Mouse (Mus musculus) midbrain, embryonic 16.5 days (tissue): Measurements from ENCODE around the gene Prl3d3. TPM values are rescaled to one million over a fixed set of nuclear protein-coding genes. Genes with fewer than 3 reads are reported as not detected.
"Not testable (repeated sequence)": the region's sequence is repeated elsewhere in the genome, so short reads cannot be mapped to it uniquely, and the experiment has no call there.

ENCODE experiments used
- ATAC-seq: fragments of 200-750 bp; cut with Nextera tagmentation; 2 replicates; pipeline ENCODE4 v1.8.0; 2017; ENCODE audit warnings: moderate TSS enrichment
- H3K27ac ChIP-seq: fragments of 300-500 bp; sonication (generic); 2 replicates; pipeline ENCODE4 v1.5.1; 2014; ENCODE audit warnings: mild to moderate bottlenecking, low read length, mixed read lengths
- H3K27me3 ChIP-seq: fragments of 300-500 bp; sonication (generic); 2 replicates; pipeline ENCODE4 v1.6.1; 2014; ENCODE audit warnings: low read depth, low read length, mixed read lengths; ENCODE audit not compliant: control insufficient read depth, insufficient read depth
- H3K36me3 ChIP-seq: fragments of 300-500 bp; sonication (generic); 2 replicates; pipeline ENCODE4 v1.6.1; 2014; ENCODE audit warnings: mild to moderate bottlenecking, low read length, moderate library complexity, mixed read lengths; ENCODE audit not compliant: control insufficient read depth, insufficient read depth
- H3K4me1 ChIP-seq: fragments of 300-500 bp; sonication (generic); 2 replicates; pipeline ENCODE4 v1.6.1; 2014; ENCODE audit warnings: mild to moderate bottlenecking, low read length, mixed read lengths; ENCODE audit not compliant: control insufficient read depth, insufficient read depth
- H3K4me2 ChIP-seq: fragments of 300-500 bp; sonication (generic); 2 replicates; pipeline ENCODE4 v1.6.1; 2014; ENCODE audit warnings: mild to moderate bottlenecking, low read length, mixed read lengths
- H3K4me3 ChIP-seq: fragments of 300-500 bp; sonication (generic); 2 replicates; pipeline ENCODE4 v1.5.1; 2014; ENCODE audit warnings: low read depth, mild to moderate bottlenecking, low read length, moderate library complexity, mixed read lengths
- H3K9ac ChIP-seq: fragments of 300-500 bp; sonication (generic); 2 replicates; pipeline ENCODE4 v1.6.1; 2014; ENCODE audit warnings: low read depth, low read length, mixed read lengths
- H3K9me3 ChIP-seq: fragments of 300-500 bp; sonication (generic); replicated peaks from 2 replicates; pipeline ENCODE4 v1.6.1; 2014; ENCODE audit warnings: mild to moderate bottlenecking, low read length, mixed read lengths; ENCODE audit not compliant: control insufficient read depth, poor library complexity, severe bottlenecking
- WGBS: fragments of 180-500 bp; shearing (Covaris S2); extraction: QIAGEN DNeasy Blood & Tissue Kit; methylation state at CpG from one replicate; pipeline ENCODE4 v1.1.7; 2014; 5-methylcytosine and 5-hydroxymethylcytosine counted together
- polyA plus RNA-seq: library from polyadenylated mRNA; unstranded; fragments of >200 nt; fragmentation: Nextera tagmentation; extraction: Ambion mirVana; gene quantifications from 2 replicates; pipeline ENCODE4 v1.2.1, GENCODE M21; 2015

The Prl3d3 gene
- not detected in 2 replicates for polyA plus RNA-seq

DNA sequence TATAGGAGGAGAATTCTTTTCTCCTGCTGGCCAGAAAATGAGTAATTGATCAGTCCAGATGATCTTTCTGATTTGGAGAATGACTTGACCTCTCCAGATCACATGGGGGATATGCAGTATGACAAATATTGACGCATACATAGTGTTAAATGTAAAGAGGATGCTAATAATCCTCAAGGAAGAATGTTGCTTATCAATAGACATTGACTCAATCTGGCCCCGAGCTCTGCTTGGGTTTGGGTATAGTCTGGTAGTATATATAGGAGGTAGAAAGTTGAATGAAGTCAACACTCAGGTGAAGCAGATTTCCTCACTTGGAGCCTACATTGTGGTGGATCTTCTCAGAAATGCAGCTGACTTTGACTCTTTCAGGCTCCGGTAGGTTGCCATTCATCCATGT, at the start of gene Prl3d3:
Gene Prl3d3, plus strand, starts transcription at position 301 of the 400 bp plus-strand sequence.
- H3K9me3 ChIP-seq, H3K4me1 ChIP-seq, H3K36me3 ChIP-seq, H3K4me2 ChIP-seq, ATAC-seq, H3K27me3 ChIP-seq, H3K9ac ChIP-seq, H3K27ac ChIP-seq, H3K4me3 ChIP-seq: not testable (repeated sequence)
- WGBS = 91% methylated on average over 2 of the region's 3 CpGs

DNA sequence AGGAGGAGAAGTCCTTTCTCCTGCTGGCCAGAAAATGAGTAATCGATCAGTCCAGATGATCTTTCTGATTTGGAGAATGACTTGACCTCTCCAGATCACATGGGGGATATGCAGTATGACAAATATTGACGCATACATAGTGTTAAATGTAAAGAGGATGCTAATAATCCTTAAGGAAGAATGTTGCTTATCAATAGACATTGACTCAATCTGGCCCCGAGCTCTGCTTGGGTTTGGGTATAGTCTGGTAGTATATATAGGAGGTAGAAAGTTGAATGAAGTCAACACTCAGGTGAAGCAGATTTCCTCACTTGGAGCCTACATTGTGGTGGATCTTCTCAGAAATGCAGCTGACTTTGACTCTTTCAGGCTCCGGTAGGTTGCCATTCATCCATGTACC, 35.2 kb upstream of the Prl3d3 start, which contains the start of gene Prl3d2:
Gene Prl3d2, plus strand, starts transcription at position 301 of the 400 bp plus-strand sequence.
- ATAC-seq, H3K4me3 ChIP-seq: not testable (repeated sequence)
- 92% methylated on average over 3 of the region's 4 CpGs for WGBS

GRCm38 (mm10) chr13:27148264-27148663, 8.3 kb upstream of the Prl3d3 start:
- Histone ChIP-seq H3K4me3 (no peak overlapping the region), H3K27me3 (no peaks in the 10 kb centered on the region), H3K4me1 (no peaks in the 10 kb centered on the region), H3K9me3 (no peaks in the 10 kb centered on the region), H3K4me2 (no peak overlapping the region), H3K36me3 (no peaks in the 10 kb centered on the region), H3K27ac (no peak overlapping the region), H3K9ac (no peak overlapping the region)
- 77% methylated on average over 1 of the region's 1 CpGs for WGBS
- ATAC-seq = no peak

More for the DNA sequence above, 35.2 kb upstream of the Prl3d3 start, which contains the start of gene Prl3d2:
- H3K27ac ChIP-seq, H3K36me3 ChIP-seq, H3K9ac ChIP-seq, H3K4me2 ChIP-seq, H3K27me3 ChIP-seq, H3K9me3 ChIP-seq, H3K4me1 ChIP-seq: not testable (repeated sequence)

- no peaks in the 10 kb centered on the region for H3K36me3 ChIP-seq
- no peak for ATAC-seq
- no peaks in the 10 kb centered on the region for H3K27me3 ChIP-seq
- WGBS = 78% methylated on average over 1 of the region's 1 CpGs
- no peak within 1 kb of the TSS for H3K27ac ChIP-seq
- no peaks in the 10 kb centered on the region for H3K4me1 ChIP-seq
- H3K4me2 ChIP-seq = no peak within 1 kb of the TSS
- H3K9me3 ChIP-seq = no peaks in the 10 kb centered on the region
- no peak within 1 kb of the TSS for H3K4me3 ChIP-seq
- no peak within 1 kb of the TSS for H3K9ac ChIP-seq
Measured at GRCm38 (mm10) chr13:27196359-27196758, 39.8 kb downstream of the Prl3d3 start, which contains the start of gene Prl3c1. TSS of gene Prl3c1 (plus strand) at chr13:27196659.

Other genes with a start within 250 kb of the Prl3d3 start
- not detected in 2 replicates for gene Prl, start 99.2 kb upstream of the Prl3d3 start, polyA plus RNA-seq
- not detected in 2 replicates for gene Prl3d1, start 62.6 kb upstream of the Prl3d3 start, polyA plus RNA-seq
- not detected in 2 replicates for gene Prl3d2, start 35.1 kb upstream of the Prl3d3 start, polyA plus RNA-seq
- gene Prl3c1, start 39.9 kb downstream of the Prl3d3 start, polyA plus RNA-seq = not detected in 2 replicates
- not detected in 2 replicates for gene Prl3b1, start 85.1 kb downstream of the Prl3d3 start, polyA plus RNA-seq
- not detected in 2 replicates for gene Prl3a1, start 102.6 kb downstream of the Prl3d3 start, polyA plus RNA-seq
- not detected in 2 replicates for gene Prl6a1, start 155.8 kb downstream of the Prl3d3 start, polyA plus RNA-seq
- not detected in 2 replicates for gene Prl8a2, start 188.9 kb downstream of the Prl3d3 start, polyA plus RNA-seq
- not detected in 2 replicates for gene Prl2b1, start 234.1 kb downstream of the Prl3d3 start, polyA plus RNA-seq